ENCODE assay signal across 9 mouse cellular contexts in the genomic region with DNA sequence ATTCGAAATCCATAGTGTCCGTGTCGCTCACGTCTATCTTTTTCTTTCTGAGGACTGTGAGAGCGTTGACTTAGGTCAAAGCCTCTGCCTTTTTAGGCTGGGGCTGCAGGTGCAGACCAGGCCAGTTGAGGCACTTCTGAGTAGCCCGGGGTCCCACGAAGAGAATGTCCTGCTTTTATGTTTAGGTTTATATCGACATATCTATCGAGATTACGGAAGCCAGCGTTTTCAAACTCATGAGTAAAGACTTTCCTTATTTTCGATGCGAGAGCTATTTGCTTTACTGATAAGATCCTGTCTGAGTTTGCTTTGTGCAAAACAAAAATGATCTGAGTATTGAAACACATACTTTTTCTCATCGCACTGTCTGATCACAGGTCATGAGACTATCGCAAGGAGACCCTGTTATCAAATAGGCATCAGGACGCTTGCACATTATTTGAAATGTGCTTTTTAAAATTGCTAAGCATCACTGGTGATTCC. TPM values are rescaled to one million over a fixed set of nuclear protein-coding genes. Genes with fewer than 3 reads are reported as not detected.
A peak's percentile ranks its signal among the peaks of the same experiment; 100 is the strongest.
DNase-seq lines count a peak whose midpoint lies in the region; ATAC-seq lines count a peak whose summit lies in the region.
"Had no signal": no experiment of that assay in that cellular context is flagged by ENCODE, and none has a peak within 500 bp of the region (broad histone marks: within the 10 kb centered on the region; RNA-seq: fewer than 3 reads in every experiment).

No protein-coding gene starts in this region.

- DNase-seq in heart, adult 8-10 months (ENCODE audit: low spot score), result no peak
- DNase-seq in ZHBTc4 (ENCODE audit: low read depth, low spot score), result peak; percentile 30
- no peak for DNase-seq in right cerebral cortex, adult 18-20 months
- DNase-seq in urinary bladder, postnatal 25 days (ENCODE audit: low spot score), result no peak
- no peak for DNase-seq in cerebellum, adult 8-10 months

- peaks cover 58% of the 10 kb centered on the region for H3K27me3 ChIP-seq in heart, embryonic 14.5 days (ENCODE audit: control insufficient read depth, insufficient read depth, low read length)
- H3K27me3 ChIP-seq in hindbrain, embryonic 13.5 days, result peaks cover 68% of the 10 kb centered on the region
- H3K27me3 ChIP-seq in midbrain, embryonic 13.5 days, result peaks cover 55% of the 10 kb centered on the region

- no peaks in the 10 kb centered on the region for H3K9me3 ChIP-seq in heart, embryonic 14.5 days (ENCODE audit: control insufficient read depth, low read length)
- no peaks in the 10 kb centered on the region for H3K9me3 ChIP-seq in hindbrain, embryonic 13.5 days
- no peaks in the 10 kb centered on the region for H3K9me3 ChIP-seq in midbrain, embryonic 13.5 days

- peaks cover 0 to 2% of the 10 kb centered on the region in 2 experiments; a peak in 1 of 4 replicates for H3K4me1 ChIP-seq in heart, embryonic 14.5 days (ENCODE audit: control insufficient read depth in 2 of 2, insufficient read depth in 2 of 2, low read length in 2 of 2)
- peaks cover 19% of the 10 kb centered on the region for H3K4me1 ChIP-seq in hindbrain, embryonic 13.5 days (replicated peaks)
- peaks cover 20% of the 10 kb centered on the region for H3K4me1 ChIP-seq in midbrain, embryonic 13.5 days (replicated peaks)

- no peaks in the 10 kb centered on the region for H3K36me3 ChIP-seq in heart, embryonic 14.5 days (ENCODE audit: control insufficient read depth, insufficient read depth, low read length)
- H3K36me3 ChIP-seq in hindbrain, embryonic 13.5 days, result no peaks in the 10 kb centered on the region
- H3K36me3 ChIP-seq in midbrain, embryonic 13.5 days, result no peaks in the 10 kb centered on the region

- H3K4me3 ChIP-seq in heart, embryonic 14.5 days (ENCODE audit: control insufficient read depth in 1 of 2, insufficient read depth in 1 of 2, low read depth in 1 of 2, low read length in 2 of 2), result peak overlapping the region; percentile 50 to 80
- H3K4me3 ChIP-seq in hindbrain, embryonic 13.5 days, result peak overlapping the region; percentile 54
- H3K4me3 ChIP-seq in midbrain, embryonic 13.5 days (replicated peaks), result peak overlapping the region; percentile 65

- WGBS in heart, embryonic 14.5 days, result 15% methylated on average over 16 of the region's 16 CpGs
- 14% methylated on average over 16 of the region's 16 CpGs for WGBS in hindbrain, embryonic 13.5 days
- 14% methylated on average over 16 of the region's 16 CpGs for WGBS in midbrain, embryonic 13.5 days

- peak overlapping the region; percentile 99 for H3K4me2 ChIP-seq in heart, embryonic 14.5 days (ENCODE audit: low read length)
- peak overlapping the region; percentile 91 for H3K4me2 ChIP-seq in hindbrain, embryonic 13.5 days
- peak overlapping the region; percentile 99 for H3K4me2 ChIP-seq in midbrain, embryonic 13.5 days (replicated peaks)

- no peak overlapping the region for H3K27ac ChIP-seq in heart, embryonic 14.5 days (replicated peaks in 1 of 2; ENCODE audit: control insufficient read depth in 1 of 2, insufficient read depth in 1 of 2, low read depth in 2 of 2, low read length in 2 of 2)
- no peak overlapping the region for H3K27ac ChIP-seq in hindbrain, embryonic 13.5 days
- H3K27ac ChIP-seq in midbrain, embryonic 13.5 days, result no peak overlapping the region

- H3K9ac ChIP-seq in heart, embryonic 14.5 days (ENCODE audit: low read length), result peak overlapping the region; percentile 53; the same call in 1 of the 2 replicates
- H3K9ac ChIP-seq in hindbrain, embryonic 13.5 days, result no peak overlapping the region
- H3K9ac ChIP-seq in midbrain, embryonic 13.5 days (replicated peaks), result peak overlapping the region; percentile 63; the same call in 1 of the 2 replicates

- no peak for ATAC-seq in heart, embryonic 14.5 days (ENCODE audit: insufficient number of reproducible peaks, insufficient read depth, low FRiP score, low read depth)
- ATAC-seq in hindbrain, embryonic 13.5 days (ENCODE audit: low FRiP score), result no peak
- no peak for ATAC-seq in midbrain, embryonic 13.5 days
- ATAC-seq: Patski had no signal

RNA-seq across cellular contexts. Expression of a gene that starts 1.8 kb away (rescaled TPM):
- polyA plus RNA-seq in heart, embryonic 14.5 days (2014; fragmentation: Nextera tagmentation; extraction: Ambion mirVana), result 0.69 and 1.5 TPM in 2 replicates
- total RNA-seq in heart, adult 8-10 months (2022), result 1 to 10 TPM in 3 of 4 experiments, under 1 TPM in 1; 0.92 to 1.7 (median 1.4) TPM
- polyA plus RNA-seq in hindbrain, embryonic 13.5 days (2015; fragmentation: Nextera tagmentation; extraction: Ambion mirVana), result 0.74 and 1.1 TPM in 2 replicates
- polyA plus RNA-seq in midbrain, embryonic 13.5 days (2015; fragmentation: Nextera tagmentation; extraction: Ambion mirVana), result 0.81 and 1.2 TPM in 2 replicates
- polyA plus RNA-seq: Patski had no signal

RNA-seq across cellular contexts. Expression of a gene that starts 59.0 kb away (rescaled TPM):
- not detected in 2 replicates for polyA plus RNA-seq in heart, embryonic 14.5 days (2014; fragmentation: Nextera tagmentation; extraction: Ambion mirVana)
- total RNA-seq in heart, adult 8-10 months (2022), result not detected
- polyA plus RNA-seq in hindbrain, embryonic 13.5 days (2015; fragmentation: Nextera tagmentation; extraction: Ambion mirVana), result not detected in 2 replicates
- polyA plus RNA-seq in midbrain, embryonic 13.5 days (2015; fragmentation: Nextera tagmentation; extraction: Ambion mirVana), result not detected in 2 replicates
- polyA plus RNA-seq: Patski had no signal
